Mouse (Mus musculus): Measurements from ENCODE around the gene Napa.

- TF ChIP-seq EP300 (optimal IDR thresholded peaks at IDR 0.05): no peak
- TF ChIP-seq CTCF (IDR thresholded peaks at IDR 0.05; ENCODE audit: low read depth): no peak
Measured at GRCm38 (mm10) chr7:16103760-16104159, 5.5 kb downstream of the Napa start.
